Mouse (Mus musculus): ENCODE results near the gene Nek8.

Gene Nek8

DNA sequence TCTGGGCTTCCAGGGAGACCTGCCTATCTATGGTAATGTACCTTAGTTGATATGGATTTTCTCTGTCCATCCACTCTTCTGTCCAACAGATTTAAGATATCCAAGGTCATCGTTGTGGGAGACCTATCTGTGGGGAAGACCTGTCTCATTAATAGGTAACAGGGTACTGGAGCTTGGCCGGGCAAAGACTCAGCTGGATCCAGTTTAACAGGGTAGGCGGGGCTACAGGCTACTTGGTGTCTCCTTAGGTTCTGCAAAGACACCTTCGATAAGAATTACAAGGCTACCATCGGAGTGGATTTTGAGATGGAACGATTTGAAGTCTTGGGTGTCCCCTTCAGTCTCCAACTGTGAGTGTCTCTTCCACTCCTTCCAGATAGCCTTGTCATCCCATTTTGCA is 13.6 kb upstream of the Nek8 start:
- TF ChIP-seq GATA4 (IDR thresholded peaks at IDR 0.05; ENCODE audit: insufficient replicate concordance, low read length): no peak

DNA sequence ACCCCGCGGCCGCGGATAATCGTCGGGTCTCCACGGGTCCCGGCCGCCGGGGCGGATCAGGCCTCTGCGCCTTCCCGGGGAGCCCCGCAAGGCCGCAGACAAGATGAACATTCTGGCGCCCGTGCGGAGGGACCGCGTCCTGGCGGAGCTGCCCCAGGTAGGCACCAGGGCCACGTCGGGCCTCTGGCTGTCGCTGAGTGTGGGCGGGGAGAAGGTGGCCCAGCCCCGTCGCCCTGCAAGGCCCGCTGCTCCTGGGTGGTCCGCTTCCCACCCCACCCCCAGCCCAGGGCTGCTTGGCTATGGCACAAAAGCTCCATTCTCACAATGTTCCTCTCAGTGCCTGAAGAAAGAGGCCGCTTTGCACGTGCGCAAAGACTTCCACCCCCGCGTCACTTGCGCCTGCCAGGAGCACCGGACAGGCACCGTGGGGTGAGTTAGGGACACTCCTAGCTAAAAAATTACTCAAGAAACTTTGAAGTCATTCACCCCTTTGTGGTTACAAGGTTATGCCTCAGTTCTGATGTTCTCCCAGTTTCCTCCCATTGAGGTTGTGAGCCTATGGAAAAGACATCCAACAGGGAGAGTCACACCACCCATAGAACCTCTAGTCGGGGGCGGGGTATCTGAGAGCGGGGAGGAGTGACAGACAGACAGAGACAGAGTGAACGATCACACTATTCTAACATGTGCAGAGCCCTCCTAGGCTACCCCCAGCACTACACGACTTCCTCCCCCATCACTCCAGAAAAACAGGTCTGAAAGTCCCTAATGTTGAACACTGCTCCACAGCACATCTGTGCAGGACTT is 13.0 kb upstream of the Nek8 start:
- no peak for TF ChIP-seq GATA4 (IDR thresholded peaks at IDR 0.05; ENCODE audit: insufficient replicate concordance, low read length)

DNA sequence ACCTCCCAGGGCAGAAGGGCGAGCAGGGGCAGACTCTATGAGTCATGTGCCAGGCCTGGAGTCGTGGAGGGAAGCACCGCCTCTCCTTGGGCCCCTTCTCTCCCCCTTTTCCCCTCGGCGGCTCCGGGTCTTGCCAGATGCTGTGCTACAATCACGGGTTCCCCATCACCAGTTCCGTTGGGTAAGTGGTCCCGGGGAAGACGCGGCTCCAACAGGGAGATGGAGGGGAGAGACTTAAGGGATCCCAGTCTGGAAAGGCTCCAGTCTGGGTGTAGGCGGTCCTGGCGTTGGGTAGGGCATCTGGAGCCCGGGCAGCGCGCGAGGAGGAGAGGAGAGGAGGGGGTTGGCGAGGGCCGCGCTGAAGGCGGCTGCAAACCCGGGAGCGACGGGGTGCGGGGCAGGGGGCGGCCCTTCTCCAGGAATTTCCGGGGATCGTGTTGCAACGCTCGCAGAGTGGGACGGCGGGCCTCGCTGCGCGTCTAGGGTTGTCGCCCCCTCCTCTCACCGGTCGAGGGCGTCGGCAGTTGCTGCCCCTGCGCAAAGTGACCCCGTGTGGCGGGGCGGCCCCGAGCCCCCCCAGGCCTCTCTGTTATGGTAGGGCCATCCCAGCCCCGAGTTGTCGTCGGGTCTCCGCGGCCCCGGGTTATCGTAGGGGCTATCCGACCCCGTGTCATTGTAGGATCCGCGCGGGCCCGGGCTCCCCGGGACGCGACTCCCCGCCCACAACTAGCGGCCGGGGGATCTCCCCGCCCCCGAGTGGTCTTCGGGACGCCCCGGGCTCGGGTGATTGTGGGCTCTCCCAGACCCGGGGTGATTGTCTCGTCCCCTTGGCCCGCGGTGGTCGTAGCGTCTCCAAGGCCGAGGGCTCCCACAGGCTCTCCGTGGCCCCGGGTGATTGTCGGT is 12.1 kb upstream of the Nek8 start, which contains the start of gene Rab34:
Gene Rab34 (plus strand): TSS at position 100 of the 903 bp plus-strand sequence.
- no peak for TF ChIP-seq GATA4 (IDR thresholded peaks at IDR 0.05; ENCODE audit: insufficient replicate concordance, low read length)

DNA sequence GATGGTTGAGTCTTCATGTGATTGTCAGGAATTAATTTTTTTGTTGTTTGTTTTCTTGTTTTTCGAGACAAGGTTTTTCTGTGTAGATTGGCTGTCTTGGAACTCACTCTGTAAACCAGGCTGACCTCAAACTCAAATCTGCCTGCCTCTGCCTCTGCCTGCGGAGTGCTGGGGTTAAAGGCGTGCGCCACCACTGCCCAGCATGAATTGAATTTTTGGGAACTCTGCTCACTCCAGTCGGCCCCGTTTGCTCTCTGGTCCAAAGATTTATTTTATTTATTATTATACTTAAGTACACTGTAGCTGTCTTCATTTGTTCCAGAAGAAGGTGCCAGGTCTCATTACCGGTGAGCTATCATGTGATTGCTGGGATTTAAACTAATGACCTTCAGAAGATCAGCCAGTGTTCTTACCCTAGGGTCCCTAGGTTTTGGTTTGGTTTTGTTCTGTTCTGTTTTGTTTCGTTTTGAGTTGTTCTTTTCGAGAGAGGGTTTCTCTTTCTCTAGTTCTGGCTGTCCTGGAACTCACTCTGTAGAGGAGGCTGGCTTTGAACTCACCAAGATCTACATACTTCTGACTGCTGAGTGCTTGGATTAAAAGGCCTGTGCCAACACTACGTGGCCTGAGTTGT is 7.5 kb upstream of the Nek8 start:
- TF ChIP-seq GATA4 (IDR thresholded peaks at IDR 0.05; ENCODE audit: insufficient replicate concordance, low read length): no peak

DNA sequence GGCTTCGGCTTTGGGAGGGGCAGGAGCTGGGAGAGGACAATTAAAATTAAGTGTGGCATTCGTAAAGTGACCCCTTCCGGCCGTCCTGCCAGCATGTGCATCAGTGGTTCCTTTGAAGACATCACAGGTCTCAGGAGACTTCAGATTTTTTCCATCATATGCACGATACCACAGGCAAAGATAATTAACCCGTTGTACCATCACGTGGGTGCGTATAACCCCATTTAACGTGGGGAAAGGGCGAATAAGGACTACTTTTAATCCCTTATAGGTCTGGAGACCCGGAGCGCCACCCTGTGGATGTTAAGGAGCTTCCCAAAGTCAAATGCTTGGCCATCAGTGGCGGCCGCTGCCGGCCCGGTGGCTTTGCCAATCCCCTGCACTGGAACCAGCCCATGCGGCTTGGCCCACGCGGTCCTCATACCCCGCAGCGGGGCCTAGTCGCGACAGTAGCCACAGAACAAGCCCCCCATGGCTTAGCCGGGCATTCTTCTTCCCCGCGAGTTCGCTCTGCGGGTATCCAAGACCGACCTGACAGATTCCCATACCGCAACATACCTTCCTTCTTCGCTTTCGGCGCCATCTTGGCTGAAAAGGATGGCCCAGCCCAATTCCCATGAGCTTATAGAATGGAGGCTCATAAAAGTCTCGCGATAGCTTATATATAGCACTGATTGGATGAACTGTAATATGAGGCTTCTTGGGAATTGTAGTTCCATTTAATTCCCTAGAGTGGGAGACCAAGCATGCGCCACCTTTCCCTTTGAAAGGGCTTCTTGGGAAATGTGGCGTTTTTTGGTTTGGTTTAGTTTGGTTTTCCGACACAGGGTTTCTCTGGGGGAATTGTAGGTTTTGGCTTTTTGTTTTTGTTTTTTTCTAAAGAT is 6.7 kb upstream of the Nek8 start, which contains the start of gene Rpl23a:
Gene Rpl23a (minus strand): TSS at position 624 of the 884 bp plus-strand sequence.
- TF ChIP-seq GATA4 (IDR thresholded peaks at IDR 0.05; ENCODE audit: insufficient replicate concordance, low read length): no peak

DNA sequence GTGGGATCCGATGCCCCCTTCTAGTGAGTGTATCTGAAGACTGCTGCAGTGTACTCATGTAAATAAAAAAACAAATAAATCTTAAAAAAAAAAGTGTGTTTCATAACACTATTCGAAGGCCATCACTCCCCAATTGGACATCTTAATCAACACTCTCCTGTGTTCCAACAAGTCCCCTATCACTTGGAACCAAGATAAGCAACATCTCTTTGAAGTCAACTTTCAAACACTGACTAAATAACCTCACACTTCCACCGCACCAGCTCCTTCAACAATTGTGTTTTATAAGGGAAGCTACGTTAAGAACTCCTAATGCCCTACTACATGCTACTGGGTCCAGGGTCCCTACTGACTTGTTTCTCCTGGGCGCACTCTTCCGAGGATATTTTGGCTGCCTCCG is 6.0 kb upstream of the Nek8 start:
- no peak for TF ChIP-seq GATA4 (IDR thresholded peaks at IDR 0.05; ENCODE audit: insufficient replicate concordance, low read length)

DNA sequence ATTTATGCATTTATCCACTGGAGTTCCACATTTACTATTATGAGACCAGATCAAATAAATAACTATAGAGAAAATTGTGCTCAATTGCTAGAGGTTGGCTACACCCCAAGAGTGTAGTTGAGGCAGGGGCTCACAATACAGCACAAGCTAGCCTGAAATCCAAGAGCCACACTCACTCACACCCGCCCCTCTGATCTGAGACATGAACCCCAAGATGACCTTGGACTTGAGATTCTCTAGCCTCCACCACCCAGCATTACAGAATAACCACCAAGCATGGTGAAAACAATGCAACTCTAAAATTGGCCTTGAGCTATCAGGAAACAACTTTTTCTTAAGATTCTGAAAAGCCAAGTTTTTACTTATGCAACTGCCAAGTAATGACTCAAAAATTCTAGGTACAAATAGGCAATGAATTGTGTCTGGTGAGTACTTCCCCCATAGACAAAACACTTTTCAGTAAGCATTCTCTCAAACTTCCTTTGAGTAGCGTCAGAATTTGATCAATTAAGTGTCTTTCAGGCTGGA is 5.4 kb upstream of the Nek8 start:
- TF ChIP-seq GATA4 (IDR thresholded peaks at IDR 0.05; ENCODE audit: insufficient replicate concordance, low read length): no peak

DNA sequence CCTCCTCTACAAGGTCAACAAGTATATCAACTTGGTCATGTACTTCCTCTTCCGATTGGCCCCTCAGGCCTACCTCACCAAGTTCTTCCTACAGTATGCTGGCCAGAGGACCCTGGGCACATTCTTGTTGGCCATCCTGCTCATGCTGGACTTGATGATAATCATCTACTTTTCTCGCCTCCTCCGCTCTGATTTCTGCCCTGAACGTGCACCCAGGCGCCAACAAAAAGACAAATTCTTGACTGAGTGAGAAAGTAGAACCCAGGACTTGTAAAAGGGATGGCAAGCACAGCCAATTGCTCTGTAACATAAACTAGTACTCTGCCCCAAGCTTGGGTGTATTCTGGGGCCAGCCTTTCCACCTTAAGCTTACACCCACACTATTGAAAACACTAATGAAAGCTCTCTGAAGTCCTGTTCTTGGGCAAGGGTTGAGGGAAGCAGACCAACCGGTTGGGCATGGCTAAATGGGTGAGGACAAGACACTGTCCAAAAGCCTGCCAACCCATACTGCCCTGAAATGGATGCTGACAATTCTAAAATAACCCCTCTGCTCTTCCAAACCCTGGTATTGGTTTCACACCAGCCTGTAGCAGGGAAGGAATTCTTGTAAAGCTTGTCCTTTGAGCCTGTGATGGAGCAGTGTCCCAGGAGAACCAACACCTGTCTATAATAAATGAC is 3.7 kb upstream of the Nek8 start:
- no peak for TF ChIP-seq GATA4 (IDR thresholded peaks at IDR 0.05; ENCODE audit: insufficient replicate concordance, low read length)

DNA sequence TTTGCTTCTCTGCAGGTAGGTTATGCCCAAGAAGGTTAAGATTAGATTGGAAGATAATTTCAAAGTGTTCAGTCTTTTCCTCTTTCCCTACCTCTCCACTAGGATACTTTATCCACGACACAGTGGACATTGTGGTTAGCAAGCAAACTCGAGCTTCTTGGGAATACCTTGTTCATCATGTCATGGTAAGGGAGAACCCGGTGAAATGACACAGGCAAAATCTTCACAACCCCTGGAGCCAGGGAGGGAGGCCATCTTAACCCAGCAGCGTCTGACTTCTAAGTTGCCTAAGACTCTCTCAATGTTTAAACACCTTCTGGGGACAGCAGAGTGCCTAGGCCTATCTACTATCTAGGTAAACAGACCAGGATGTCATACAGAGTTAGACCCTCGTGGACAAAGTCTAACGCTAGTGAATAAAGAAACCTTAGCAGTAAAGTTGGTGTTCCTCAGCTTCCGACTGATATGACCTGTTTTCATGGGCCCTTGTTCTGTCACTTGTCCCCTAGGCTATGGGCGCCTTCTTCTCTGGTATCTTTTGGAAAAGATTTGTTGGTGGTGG is 3.0 kb upstream of the Nek8 start:
- TF ChIP-seq GATA4 (IDR thresholded peaks at IDR 0.05; ENCODE audit: insufficient replicate concordance, low read length): no peak

DNA sequence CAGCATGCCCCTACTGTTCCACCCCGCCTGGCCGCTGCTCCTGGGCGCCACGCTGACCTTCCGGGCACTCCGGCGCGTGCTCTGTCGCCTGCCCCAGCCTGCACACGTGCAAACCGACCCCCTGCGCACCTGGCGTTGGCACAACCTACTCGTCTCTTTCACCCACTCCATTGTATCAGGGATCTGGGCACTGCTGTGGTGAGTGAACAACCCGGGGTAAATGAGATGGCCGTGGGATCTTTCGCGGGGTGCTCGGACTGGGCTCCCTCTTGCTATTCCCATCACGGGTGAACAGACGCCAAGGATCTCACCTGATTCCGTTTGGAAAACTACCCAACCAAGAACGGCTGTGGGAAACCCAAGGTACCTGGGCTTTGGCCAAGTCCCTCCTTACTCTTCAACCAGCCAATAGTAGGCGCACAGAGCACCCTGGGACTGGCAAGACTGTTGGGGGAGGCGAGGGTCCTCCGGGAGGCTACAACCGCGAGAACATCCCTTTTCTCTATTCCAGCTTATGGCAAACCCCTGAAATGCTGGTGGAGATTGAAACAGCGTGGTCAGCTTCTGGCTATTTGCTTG is 2.5 kb upstream of the Nek8 start:
- no peak for TF ChIP-seq GATA4 (IDR thresholded peaks at IDR 0.05; ENCODE audit: insufficient replicate concordance, low read length)

DNA sequence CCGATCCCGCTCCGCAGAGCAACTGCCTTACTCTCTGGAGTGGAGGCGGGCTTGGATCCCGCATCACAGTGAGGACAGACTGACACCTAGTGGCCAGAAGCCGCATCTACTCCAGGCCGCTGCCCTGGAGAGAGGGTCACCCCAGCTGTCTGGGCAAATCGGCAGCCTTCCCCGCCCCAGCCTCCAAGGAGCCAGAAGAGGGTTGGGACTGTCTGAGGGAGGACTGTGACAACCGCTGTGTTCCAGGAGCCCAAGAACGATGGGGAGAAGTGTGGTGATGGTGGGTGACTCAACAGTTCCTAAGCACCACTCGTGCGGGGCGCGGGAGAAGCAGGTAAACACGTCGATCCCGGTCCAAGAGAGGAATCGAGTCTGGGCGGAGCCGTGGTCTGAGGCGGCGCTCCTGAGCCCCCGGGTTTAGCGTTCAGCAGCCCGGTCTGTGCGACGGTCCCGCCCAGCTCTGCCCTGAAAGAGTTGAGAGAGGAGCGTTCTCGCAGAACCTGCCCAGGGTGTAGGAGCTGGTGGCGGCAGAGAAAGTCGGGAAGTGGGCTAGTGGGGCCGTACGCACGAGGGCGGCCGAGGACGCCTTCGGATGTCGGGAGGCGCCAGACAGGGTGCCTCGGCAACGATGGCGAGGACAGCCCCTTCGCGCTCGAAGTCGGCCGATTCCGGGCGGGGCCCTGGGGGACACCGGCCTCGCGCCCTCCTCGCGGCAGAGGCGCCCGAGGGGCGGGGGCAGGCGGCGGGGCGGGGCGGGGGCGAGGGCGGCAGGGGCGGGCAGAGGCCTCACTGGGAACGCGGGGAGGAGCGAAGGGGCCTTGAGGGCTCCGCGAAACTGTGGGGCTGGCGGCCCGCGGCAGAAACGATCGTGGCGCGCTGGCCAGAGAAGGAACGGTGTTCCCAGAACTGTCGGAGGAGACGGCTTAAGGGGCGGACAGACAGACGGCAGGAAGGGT is 1.7 kb upstream of the Nek8 start:
- no peak for TF ChIP-seq GATA4 (IDR thresholded peaks at IDR 0.05; ENCODE audit: insufficient replicate concordance, low read length)

DNA sequence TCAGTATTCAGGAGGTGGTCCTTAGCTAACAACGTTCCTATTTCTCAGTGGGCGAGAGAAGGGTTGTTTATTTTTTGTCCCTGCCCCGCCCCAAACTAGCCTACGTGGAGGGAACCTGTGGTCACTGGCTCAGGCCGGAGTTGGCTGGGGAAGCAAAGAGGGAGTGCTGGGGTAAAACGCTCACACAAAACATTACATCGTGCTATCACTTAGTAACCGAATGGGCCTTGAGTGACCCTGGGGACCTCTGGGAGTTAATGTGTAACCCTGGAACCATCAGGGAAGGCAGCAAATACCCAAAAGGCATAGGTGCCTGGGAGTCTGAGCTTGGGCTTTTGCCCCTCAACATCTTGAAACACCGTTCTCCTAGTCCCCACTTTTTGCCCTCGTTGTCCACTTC is 962 bp upstream of the Nek8 start:
- TF ChIP-seq GATA4 (IDR thresholded peaks at IDR 0.05; ENCODE audit: insufficient replicate concordance, low read length): no peak
